Mouse (Mus musculus): Measurements from ENCODE around the gene Capza2. TPM values are rescaled to one million over a fixed set of nuclear protein-coding genes. Genes with fewer than 3 reads are reported as not detected.

Gene Capza2
- total RNA-seq (2023; ENCODE audit: inconsistent age): 173 to 188 TPM (median 183 TPM) in 4 replicates

DNA sequence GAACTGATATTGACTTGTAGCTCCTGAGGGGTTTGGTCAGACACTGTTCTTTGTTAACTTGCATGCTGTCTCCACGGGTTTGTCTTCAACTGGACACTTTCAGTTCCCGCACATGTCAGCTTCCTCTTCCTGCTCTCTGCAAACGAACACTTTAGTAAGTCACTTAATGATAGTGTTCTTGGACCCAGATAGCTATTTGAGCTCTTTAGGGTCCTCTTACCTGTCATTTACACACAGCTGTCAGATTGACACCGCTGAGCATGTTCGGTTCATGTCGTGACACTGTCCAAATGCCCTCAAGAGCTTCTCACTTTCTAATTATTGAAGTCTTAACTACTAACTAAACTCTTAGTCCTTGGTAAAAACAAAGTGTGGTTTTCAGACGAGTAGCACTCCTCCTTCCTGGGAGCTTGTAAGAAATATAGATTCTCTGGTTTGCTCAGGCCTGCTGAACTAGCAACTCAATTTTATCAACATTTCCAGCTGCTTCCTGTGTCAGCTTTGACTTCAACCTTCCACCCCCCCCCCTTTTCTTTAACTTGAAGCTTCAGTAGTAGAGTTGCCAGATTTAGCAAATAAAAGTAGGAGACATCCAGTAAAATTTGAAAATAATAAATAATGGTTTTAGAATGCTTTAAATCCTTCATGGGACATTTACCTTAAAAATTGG lies at the start of gene Capza2:
Gene Capza2, plus strand, starts transcription at position 620 of the 670 bp plus-strand sequence.

DNA sequence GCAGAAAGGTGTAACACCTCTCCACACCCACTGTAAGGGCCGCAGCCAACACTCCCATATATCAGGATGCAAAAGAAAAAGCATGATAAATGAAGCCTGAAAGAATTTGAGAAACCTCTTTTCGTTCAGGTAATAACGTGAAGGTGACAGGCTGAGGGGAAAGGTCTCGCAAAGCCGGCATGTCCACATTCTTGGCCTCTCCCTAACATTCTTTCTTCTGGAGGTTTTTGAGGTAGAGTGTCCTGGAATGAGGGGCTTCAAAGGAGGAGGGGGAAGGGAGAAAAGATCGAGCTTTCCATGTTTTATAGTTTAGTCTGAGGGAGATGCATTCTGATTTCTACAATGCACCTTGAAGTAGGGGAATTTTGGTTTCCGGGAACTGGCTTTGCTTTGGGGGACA lies 56.6 kb downstream of the Capza2 start, which contains the start of gene St7:
Gene St7, plus strand, starts transcription at position 287 of the 400 bp plus-strand sequence.

Other genes starting within 250 kb of the Capza2 start
- gene Met, start 172.4 kb upstream of the Capza2 start, total RNA-seq (2023; ENCODE audit: inconsistent age): 0.13 to 0.19 TPM in 2 of 4 replicates, not detected in the others
- 7.3 to 11.5 TPM (median 8.0 TPM) in 4 replicates for gene St7, start 56.7 kb downstream of the Capza2 start, total RNA-seq (2023; ENCODE audit: inconsistent age)

Measured in B cell, adult (primary cell).